Mouse (Mus musculus): ENCODE data around the gene Ppp1r37. TPM values are rescaled to one million over a fixed set of nuclear protein-coding genes. Genes with fewer than 3 reads are reported as not detected.
"Not testable (repeated sequence)": the region's sequence is repeated elsewhere in the genome, so short reads cannot be mapped to it uniquely, and the experiment has no call there.

Ppp1r37 gene
- total RNA-seq, 2 experiments from 2014 or later, result 45.4 to 45.6 TPM

DNA sequence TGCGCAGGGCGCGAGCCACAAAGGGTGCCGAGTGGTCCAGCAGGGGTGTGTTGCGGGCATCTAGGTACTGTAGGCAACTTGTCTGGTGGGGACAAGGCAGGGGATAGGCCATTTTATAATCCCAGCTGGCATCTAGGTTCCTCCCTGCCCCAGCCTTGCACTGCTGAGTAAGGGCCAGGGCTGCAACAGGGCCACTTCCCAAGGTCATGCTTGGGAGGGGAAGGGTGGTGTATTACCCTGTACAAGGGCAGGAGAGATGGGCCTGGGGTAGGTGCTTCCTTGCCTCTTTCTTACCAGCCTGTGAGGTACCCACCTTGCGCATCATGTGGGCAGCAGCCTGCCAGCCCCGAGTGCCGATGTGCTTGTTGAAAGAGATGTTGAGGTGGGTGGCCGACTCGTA lies 28.2 kb downstream of the Ppp1r37 start:
- DNase-seq, result no peak

DNA sequence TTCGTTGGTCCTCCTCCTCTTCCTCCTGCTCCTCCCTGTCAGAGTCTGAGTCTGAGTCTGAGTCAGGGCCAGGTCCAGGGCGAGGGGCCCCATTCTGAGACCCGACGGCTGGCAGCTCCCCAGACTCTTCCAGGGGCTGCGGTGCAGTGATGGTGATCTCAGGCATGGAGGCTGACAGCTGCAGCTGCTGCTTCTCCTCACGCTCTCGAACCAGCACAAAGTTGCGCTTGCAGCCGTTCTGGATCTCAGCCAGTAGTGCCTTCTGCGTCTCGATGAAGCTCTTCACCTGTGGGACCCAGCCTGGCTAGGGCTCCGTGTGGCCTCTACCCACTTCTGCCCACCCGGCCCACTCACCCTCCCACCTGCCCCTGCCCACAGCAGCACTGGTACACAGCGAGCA lies 30.6 kb downstream of the Ppp1r37 start:
- DNase-seq, result no peak

DNA sequence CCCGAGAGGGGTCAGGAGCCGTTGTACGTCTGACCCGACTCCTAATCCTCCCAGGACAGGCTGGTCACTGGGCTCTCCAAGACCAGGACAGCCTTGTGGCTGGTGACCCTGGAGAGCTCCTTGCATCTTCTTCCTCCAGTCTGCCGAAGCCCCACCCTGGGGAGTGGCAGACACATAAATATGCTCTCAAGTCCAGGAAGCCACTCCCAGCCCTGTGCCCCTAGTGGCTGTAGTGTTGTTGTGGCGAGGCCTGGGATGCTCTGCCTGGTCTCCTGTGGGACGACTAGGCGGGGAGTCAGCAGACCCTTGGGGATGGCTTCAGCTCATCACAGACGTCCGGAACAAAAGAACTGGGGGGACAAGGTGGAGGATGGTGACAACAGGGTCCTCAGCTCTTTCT lies 31.8 kb downstream of the Ppp1r37 start:
- no peak for DNase-seq

DNA sequence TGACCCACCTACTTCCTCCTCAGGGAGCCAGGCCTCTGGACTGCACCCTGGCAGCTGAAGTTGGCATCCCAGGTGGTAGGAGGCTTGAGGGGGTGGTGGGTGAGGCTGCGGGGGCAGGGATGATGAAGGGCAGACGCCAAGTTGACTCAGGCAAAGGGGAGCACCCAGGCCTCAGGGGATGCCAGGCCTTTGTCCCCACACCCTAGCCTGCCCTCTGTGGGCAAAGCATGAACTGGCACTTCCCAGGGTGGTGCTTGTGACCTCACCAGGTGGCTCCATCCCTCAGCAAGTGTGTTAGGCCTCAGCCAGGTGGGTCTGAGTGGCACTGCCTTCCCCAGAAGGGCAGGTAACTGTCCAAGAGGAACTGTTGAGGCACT lies 37.8 kb downstream of the Ppp1r37 start:
- no peak for DNase-seq

DNA sequence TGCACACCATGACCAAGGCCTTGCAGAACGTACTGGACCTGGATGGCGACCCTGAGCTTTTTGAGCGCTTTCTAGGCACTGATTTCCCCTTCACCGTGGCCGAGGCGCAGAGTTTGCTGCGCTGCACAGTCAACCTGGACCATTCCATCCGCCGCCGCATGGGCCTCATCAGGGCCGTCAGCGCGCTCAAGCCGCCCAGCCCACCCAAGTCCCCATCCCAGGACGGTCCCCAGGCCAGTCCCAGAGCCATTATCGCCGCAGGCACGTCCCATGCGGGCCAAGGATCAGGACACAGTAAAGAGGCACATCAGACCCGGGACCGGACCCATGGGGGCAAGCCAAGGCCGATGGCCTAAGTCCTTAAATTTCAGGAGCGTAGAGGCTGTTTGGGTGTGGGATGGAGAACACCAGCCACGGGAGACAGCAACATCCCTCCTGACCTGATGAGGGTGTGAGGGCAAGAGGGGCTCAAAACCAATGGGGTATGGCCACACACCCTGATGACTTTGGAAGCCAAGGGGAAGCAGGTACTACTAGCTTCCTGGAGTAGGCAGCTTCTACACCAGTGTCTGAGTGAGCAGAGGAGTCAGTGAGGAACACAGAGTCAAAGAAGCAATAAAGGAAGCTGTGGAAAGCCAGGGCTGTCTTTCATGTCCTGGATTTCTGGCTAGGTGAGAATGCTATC lies 38.3 kb downstream of the Ppp1r37 start:
- no peak for DNase-seq

DNA sequence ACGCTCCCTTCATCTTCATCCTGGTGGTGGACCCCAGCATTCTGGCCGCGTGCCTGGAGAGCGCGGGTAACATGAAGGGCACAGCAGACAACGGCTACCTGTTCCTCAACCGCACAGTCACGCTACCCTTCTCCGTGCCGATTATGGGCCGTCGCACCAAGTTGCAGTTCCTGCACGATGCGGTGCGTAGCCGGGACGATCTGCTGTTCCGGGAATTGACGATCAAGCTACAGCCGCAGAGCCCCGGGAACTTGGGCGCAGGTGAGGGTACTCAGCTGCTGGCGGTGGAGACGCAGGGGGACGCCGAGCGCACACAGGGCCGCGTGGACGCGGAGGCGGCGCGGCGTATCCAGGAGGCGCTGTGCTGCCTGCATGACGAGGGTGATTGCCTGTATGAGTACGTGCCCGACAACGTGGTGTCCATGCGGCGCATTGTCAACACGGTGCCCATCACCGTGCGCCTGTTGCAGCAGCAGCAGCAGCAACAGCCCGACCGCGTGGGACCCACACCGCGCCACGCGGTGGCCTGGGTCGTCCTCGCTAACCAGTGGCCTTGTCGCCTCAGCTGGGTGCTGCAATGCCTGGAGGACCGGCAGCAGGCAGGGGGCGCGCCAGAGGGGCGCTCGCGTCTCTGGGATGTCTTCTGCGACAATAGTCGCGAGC lies 39.0 kb downstream of the Ppp1r37 start:
- DNase-seq, result peak; percentile 76

DNA sequence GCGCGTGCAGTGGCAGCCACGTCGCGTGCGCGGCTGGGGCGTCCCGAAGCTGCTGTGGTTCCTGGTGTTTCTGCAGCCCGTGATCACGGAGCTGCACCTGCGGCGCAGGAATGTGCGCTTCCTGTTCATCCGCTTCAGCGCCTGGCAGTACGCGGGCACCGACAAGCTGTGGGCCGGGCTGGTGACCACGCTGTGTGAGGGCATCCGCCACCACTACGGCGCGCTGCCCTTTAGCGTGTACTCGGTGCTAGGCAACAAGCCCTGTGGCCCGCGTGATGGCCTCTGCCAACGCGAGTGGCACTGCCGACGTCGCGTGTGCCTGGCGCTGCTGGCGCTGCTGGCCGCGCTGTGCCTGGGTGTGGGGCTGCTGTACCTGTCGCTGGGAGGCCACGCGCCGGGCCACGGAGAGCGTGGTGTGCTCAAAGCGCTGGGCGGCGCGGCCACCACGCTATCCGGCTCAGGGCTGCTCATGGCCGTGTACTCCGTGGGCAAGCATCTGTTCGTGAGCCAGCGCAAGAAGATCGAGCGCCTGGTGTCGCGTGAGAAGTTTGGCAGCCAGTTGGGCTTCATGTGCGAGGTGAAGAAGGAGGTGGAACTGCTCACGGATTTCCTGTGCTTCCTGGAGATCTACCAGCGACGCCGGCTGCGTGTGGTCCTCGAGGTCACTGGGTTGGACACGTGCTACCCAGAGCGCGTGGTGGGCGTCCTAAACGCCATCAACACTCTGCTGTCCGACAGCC lies 39.7 kb downstream of the Ppp1r37 start:
- DNase-seq, result no peak

DNA sequence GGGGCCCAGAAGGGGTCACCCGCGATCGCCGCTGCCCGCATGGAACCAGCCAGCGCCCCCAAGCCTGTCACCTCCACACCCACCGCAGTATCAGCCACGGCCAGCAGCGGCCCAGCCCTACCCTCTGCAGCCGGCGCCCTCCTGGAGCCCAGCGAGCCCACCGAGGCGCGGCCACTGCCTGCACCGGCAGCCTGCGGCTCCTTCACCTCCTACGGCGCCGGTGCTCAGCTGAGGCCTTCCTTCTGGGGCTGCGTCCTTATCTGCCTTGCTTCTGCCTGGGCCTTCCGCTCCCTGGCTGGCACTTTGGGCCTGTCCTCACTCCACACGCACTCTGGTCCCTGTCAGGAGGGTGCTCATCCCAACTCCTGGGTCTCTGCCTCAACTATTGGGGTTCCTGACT lies 42.8 kb downstream of the Ppp1r37 start:
- DNase-seq, result no peak

DNA sequence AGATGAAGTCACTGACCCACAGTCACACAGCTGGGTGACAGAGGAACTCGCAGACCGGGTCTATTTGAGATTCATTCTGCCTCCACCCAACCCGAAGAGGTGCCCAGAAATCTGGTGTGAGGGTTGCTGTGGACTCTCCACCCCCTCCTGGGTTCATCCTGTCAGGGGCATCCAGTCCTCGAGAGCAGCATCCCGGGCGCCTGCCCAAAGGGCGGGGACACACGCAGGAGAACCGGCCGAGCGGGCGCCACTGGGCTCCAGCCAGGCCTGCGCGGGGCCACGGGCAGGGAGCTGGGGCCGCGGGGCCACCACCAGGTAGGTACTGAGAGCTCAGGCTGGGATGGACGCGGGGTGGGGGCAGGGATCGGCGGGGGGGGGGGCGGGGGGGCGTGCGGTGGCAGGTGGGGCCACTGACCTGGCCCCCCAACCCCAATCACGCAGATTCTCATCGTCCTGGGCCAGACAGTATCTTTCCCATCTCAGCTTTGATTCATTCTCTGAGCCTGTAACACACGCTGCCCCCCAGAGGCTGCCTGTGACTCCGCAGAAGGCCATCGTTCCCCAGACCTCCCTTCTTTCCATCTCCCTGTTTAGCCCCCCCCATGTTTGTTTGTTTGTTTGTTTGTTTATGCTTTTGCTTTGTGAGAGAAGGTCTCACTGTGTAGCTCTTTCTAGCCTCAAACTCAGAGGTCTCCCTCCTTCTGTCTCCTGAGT lies 45.1 kb downstream of the Ppp1r37 start, which contains the start of gene Nkpd1:
TSS of gene Nkpd1 (plus strand) at position 187 of the 714 bp plus-strand sequence.
- peak; percentile 30 for DNase-seq

DNA sequence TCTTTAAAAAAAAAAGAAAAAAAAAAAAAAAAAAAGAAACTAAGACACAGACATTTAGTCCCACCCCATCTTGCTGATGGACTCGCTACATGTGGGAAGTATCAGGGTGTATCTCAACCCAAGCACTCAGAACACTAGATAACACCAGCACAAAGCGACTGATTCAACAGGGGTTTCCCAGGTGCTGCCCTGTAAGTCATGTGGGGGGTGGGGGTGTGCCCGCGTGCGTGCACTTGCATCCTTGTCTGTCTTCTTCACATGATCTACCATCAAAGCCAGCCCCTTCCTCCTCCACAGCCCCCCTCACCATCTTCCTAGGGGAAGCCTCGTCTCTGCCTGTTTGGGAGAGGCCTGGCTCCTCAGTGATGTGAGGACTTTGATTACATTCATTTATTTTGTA lies 50.5 kb downstream of the Ppp1r37 start:
- DNase-seq, result no peak

DNA sequence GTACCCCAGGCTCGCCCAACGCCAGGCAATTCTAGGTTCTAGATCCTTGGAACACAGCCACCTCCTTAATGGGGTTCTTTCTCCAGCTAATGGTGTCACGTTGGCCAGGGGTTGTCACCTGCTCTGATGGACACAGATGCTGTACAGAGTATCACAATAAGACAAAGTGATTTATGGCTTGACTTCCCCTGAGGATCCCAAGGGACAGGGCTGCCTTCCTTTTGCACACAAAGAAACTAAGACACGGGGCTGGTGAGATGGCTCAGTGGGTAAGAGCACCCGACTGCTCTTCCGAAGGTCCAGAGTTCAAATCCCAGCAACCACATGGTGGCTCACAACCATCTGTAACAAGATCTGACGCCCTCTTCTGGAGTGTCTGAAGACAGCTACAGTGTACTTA lies 50.9 kb downstream of the Ppp1r37 start:
- DNase-seq, result not testable (repeated sequence)

DNA sequence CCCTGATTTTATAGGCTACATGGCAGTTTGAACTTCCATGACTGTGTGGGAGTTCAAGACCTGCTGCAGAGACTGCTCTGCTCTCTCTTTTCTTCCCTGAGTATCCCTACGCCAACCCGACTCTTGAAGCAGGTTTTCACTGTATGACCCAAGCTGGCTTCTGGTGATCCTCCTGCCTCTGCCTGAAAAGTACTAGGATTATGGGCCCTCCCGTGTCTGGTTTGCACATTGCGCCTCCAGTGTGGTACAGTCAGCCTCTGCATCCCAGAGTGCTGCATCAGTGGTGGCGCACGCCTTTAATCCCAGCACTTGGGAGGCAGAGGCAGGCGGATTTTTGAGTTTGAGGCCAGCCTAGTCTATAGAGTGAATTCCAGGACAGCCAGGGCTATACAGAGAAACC lies 53.1 kb downstream of the Ppp1r37 start:
- DNase-seq, result no peak

DNA sequence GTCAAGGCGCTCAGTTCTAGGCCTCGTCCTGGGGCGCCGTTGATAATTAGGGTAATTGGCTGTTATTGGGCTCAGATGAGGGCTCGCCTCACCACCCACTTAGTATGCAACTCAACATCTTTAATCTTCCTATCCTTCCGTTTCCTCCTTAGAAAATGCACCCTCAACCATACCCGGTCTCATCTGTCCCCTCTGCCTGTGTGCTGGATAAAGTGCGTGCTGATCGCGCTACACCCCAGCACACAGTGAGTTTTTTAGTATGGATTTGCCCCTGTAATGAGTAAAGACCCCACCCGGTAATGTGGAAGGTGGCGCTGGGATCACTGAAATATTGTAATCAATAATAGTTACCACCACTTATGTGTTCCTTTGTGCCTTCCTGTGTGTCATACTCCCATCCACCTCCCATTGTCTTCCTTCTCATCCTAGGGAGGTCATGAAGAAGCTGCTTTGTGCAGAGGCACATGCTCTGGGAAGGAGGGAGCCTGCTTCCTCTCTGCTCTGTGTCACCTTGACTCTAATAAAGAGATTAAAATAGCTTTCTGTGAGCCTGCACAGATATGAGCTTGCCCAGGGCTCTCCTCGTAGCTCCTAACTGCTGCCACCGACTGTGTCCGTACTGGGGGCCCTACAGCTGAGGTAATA lies 53.8 kb downstream of the Ppp1r37 start:
- no peak for DNase-seq

DNA sequence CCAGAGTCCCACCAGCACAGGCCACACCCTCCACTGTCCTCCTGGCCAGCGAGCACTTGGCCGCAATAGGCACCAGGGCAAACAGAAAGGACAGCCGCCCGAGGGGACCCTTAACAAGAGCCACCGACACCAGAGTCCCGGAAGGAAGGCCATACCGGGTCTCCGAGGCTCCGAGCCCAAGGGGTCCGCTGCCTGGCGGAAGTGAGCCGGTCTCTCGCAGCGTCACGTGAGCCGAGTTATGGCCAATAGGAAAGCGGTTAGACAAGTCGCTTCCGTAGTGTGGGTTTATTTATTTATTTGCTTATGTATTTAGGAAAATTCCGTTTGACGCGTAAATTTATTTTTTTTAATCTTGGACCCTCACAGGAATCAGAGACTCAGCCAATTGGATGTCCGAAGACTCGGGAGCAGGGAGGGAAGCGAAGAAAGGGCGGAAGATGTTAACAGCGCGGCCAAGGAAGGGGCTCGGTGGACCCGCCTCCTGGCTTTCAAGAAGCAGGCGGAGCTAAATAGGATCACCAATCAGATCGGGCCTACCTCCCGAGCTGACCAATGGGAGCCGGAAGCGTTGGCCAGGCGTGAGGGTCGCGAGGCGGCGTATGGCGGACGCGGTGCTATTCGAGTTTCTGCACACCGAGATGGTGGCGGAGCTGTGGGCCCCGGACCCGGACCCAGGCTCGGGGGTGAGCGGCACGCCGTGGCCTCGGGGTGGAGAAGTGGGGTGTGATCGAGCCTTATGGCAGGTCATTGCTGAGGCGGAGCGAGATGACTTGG lies 54.5 kb downstream of the Ppp1r37 start, which contains the start of the genes Bloc1s3 and Trappc6a:
TSS of gene Bloc1s3 (minus strand) at position 218 of the 774 bp plus-strand sequence.
TSS of gene Trappc6a (plus strand) at position 246 of the 774 bp plus-strand sequence.
- DNase-seq, result peak; percentile 95

DNA sequence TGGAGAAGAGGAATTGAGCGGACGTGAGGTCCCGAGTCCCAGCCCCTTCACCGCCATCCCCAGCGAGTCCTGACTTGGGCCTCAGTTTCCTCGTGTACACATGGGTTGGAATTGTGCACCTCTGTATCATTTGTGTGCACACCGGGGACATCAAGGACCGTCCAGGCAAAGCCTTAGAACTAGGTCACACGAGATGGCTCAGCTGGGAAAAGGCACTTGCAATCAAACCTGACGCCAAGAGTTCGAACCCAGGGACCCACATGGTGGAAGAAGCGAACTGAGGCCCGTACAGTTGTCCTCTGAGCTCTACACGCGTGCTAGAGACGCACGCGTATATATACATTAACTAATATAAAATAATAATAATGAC lies 55.3 kb downstream of the Ppp1r37 start:
- no peak for DNase-seq

DNA sequence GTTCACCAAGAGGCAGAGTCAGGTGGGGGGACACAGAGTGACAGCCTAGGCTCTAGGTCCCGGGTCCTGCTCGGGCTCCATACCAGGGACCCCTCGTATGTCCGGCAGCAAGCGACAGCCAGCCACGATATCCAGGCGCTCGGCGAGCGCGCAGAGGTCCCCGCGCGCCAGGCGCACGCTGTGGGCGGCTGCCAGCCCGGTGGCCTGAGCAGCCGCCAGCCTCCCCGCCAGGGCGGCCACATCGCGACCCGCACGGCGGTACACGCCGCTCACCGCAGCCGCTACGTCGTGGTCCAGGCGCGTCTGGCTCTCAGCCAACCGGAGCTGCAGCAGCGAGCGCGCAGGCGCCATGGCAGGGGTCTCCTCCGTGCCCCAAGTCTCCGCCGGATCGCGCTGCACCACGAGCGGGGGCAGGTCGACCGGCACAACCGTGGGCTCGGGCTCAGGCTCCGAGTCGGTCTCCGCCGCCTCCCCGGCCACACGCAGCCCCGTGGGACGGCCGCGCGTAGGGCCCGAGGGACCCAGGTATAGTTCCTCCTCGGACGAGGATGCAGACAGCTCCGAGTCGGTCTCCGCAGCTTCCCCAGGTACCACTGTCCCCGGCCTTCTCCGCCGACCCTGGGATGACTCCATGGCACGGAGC lies 55.8 kb downstream of the Ppp1r37 start:
- DNase-seq, result peak; percentile 70

DNA sequence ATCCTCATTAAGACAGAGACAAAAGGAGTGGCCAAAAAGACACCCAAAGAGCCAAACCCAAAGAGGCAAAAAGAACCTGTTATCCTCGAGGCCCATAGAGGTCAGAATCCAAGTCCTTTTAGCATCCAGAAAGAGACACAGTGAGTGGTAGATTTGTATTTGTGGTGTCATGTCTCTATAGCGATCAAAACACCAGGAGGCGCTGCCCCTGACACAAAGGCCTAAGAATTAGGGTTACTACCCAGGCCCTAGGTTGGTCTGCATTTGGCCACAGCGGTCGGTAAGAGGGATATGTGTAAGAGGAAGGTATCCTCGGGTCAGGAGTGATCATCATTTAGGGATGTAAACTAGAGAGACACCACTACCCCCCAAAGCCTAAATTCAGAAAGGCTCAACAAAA lies 56.5 kb downstream of the Ppp1r37 start:
- DNase-seq, result no peak

DNA sequence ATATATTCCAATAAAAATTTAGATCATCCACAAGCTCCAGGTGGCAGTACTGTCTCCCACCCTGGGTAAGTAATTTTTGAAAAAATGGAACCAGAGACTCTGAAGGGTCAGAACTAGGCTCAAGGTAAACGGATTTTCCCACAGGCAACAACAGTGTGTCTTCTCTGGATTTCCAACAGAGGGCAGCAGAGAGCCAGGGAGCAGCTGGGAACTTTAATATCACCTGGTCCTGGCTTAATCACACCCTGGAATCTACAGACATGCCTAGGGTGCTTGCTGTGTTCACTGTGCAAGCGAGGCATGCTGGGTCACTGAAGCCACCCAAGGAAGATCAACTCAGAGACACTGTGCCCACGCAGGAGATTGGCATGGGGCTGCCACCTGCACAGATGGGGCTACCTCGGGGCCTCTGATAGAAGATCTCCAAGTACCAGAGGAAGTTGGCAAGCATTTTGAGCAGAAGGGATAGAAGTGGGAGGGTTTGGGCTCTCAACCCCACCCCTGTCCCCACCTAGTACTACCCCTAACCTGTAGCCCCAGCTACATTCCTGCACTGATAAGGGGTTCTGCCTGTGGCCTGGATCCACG lies 59.3 kb downstream of the Ppp1r37 start:
- DNase-seq, result peak; percentile 62

DNA sequence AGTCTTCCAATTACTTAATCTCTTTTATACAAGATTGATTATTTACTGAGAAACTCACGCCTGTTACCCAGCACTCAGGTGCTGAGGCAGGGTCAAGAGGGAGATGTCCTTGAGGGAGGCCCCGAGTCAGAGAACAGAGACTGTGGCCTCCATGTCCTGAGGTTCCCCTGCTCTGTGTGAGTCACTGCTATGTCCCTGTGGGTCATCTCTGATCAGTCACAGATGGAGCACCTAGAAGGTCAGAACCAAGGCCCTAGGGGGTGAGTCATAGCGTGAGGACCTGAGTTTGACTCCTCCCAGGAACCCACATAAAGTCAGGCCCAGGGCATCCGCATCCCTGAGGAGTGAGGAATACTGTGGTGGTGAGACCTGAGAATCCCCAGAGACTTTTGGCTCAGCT lies 61.2 kb downstream of the Ppp1r37 start:
- DNase-seq, result no peak
